Mouse (Mus musculus) ES-CJ7 (cell line): ENCODE measurements around the gene Tns4.

Experiments
- DNase-seq: peaks from one replicate; pipeline ENCODE4 v3.0.0; 2011; ENCODE audit warnings: low read depth, low spot score

The Tns4 gene

GRCm38 (mm10) chr11:99093740-99094139, 4.6 kb upstream of the Tns4 start:
- no peak for DNase-seq

DNA sequence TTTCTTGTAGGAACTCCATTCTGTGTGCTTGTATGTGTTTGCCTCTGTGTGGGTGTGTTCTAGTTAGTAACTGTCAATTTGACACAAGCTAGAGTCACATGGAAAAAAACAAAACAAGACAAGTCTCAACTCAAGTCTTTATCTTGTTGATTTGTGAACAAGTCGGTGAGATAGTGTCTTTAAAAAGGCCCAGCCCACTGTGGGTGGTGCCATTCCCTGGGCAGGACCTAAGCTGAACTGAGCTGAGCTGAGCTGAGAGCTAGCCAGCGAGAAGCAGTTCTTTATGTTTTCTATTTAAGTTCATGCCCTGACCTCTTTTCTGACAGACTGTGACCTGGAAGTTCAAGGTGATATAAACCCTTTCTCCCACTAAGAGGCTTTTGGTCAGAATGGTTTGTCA, 2.6 kb upstream of the Tns4 start:
- DNase-seq = peak; percentile 35

DNA sequence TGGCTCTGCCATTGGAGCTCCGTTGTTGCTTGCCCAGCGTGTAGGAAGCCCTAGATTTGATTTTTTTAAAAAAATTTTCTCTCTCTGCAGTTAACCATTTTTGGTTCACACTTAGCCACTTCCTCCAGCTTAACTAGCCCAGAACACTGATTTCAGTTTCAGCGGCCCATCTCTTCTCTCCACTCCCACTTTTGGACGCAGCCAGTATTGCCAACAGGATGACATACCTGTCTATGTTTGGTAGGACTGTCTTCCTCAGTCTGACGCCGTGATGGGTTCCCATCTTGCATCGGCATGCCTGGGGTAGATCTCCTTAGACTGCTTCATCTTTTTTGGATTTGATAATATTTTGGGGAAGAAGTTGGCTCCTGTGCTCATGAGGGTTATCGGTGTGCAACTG, 1.3 kb upstream of the Tns4 start:
- DNase-seq = peak; percentile 71

GRCm38 (mm10) chr11:99088486-99088885, 620 bp downstream of the Tns4 start:
- DNase-seq = no peak

DNA sequence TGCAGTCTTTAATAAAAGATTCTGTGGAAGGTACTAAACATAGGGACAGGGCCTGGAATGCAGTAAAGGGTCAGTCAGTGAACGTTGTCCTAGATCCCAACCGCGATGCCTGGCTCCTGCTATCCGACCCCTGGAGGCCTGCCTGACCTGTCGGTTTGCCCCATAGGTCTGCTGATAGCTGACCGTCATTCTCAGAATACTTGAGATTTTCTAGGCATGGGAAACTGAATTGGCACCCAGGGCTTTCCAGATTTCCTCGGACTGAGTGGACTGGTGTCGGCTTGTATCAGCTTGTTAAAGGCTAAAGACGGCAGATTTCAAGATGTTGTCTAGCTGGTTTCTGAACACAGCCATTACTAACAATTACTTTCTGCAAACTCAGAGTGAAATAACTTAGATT, 4.7 kb downstream of the Tns4 start:
- DNase-seq = no peak

- no peak for DNase-seq
These were observed 5.6 kb downstream of the Tns4 start for GRCm38 (mm10) chr11:99083516-99083915.

DNA sequence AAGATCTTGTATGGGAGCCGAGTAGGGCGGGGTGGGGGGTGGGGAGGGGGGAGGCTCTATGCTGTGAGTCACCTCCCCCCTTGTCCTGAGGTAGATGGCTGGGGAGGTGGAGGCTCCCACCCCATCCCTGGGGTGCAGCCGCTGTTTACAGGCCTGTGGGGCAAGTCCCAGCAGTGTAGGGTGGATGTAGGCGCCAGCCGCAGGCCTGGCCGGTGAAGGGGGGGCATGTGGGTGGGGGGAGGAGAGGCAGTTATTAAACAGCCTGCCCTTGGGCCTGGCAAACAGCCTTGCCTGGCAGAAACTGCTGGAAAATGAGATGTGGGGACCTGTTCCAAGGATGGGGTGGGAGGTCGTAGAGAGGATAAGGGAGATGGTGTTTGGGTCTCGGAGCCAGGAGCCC, 7.0 kb downstream of the Tns4 start:
- DNase-seq = no peak

DNA sequence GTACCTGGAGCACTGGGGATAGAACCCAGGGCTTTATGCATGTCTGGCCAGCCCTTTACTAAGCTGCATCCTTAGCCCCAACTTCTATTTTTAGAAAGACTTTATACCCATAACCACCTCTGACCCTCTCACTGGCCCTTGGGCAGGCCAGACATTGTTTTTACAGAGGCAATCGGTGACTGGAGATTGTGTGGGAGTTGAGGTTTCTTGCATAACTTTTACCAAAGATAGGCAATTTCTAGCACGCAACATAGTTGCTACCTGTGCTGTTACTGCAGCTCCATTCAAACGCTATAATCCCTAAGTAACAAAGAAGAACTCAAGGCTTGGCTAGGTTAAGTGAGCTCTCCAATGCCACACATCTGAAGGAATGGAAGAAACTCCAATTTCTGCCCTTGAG, 7.5 kb downstream of the Tns4 start:
- DNase-seq = no peak

DNA sequence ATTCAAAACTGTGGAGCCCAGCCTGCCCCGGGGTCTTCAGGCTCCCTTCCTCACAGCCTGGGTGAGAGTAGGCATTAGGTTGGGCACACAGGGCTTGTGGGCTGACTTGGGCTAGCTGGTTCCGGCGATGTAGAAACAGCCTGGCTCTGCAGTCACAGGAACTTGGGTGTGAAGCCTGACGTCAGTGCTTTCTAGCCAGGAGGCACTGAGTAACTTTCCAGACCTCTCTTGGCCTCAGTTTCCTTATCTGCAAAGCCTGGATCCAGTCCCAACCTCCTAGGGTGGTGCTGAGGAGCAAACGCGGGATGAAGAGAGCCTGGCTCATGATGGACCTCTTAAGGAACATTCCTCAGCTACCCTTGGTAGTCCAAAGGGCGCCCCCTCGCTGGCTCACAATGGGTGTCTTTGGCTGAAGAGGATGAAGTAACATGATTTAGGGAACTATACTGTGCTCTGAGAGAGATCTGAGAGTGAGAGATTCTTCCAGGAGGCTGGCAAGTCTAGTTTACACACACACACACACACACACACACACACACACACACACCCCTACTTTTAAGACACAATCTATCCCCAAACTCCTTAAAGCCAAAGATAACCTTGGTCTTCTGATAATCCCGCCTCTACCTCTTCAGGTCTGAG, 8.1 kb downstream of the Tns4 start:
- no peak for DNase-seq

DNA sequence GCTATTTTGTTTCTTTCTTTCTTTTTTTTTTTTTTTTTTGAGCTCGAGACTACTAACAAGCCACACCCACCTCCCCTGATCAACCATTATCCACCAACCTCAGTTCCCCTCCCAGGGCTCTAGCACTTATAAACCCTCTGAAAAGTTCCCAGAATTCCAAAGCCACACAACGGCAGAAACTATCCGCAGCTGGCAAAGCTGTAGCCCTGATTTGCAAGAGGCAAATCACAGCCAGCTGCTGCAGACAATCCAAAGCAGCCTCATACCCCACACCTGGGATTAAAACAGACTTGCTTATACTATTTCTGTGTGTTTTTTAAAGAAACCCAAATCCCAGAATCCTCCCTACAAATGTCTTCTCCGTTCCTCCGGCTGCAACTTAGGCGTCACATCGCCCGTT, 11.2 kb downstream of the Tns4 start:
- DNase-seq = no peak

DNA sequence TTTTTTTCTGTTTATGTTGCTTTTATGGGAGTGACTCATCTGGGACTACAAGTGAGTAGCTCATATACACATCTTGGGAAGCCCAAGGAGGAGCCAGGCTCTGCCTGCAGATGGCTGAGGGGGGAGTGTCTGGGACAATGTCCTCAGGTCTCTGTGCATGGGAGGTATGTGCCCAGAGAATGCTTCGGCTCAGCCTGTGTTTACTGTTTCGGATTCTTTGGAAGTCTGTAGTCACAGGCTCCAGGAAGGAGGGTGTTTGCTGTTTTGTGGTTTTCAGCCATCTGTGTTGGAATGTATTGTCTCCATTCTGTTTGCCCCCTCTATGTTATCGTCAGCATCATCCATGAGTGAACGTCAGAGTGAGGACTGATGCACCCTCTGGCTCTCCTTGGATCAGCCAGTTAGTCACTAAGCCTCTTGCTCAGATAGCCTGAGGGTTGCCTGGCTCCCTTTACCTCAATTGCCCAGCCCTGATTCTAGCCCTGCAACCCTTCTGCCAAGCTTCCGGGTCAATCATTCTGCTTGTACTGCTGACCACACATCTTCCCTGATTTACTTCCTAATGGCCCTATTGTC, 12.3 kb downstream of the Tns4 start:
- DNase-seq = no peak

DNA sequence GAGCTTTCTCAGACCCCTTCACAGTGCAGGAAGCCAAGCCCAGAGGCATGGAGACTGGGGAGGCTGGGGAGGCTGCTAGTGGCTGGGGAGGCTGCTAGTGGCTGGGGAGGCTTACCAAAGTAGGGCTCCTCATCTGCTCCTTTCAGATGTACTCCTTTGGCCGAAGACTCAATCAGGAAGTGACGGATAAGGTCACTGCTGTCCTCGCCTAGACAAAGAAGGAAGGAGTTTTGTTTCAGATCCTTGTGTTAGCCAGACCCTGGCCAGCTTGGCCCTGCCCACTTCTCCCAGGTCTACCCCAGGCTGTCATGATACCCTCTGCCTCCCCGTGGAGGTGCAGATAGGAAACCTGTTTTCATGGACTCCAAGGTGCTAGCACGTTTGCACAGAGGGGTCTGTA, 15.3 kb downstream of the Tns4 start:
- DNase-seq = no peak

DNA sequence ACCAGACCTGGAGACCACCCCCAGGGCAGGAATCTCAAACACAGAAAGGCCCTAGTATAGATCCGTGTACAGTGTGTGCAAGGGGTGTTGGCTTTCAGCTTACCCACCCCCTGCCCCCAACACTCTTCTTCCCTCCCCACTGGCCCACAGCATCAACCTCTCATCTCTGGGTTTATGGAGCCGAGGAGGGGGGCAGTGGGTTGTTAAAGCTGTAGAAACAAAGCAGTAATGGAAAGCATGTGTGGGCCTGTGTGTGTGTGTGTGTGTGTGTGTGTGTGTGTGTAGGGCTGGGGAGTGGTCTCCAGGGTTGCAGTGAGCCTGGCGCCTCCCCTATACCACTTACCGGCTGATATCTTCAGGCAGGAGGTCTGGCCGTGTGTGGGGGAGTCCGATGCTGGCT, 17.2 kb downstream of the Tns4 start:
- DNase-seq = no peak

DNA sequence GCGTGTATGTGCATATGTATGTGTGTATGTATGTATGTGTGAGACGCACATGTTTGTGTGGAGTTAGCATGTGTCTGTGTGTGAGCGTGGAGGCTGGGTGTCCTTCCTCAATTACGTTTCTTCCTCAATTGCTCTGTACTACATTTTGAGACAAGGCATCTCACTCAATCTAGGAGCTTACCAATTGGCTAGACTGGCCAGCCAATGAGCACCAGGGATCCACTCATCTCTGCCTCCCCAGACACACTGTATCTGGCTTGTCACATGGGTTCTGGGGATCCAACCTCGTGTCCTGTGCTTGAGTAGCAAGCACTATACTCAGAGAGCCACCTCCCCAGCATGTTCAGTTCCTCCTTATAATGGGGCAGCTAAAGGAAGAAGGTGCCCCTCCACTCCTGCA, 20.7 kb downstream of the Tns4 start:
- DNase-seq = no peak

GRCm38 (mm10) chr11:99067591-99067990, 21.5 kb downstream of the Tns4 start:
- no peak for DNase-seq

DNA sequence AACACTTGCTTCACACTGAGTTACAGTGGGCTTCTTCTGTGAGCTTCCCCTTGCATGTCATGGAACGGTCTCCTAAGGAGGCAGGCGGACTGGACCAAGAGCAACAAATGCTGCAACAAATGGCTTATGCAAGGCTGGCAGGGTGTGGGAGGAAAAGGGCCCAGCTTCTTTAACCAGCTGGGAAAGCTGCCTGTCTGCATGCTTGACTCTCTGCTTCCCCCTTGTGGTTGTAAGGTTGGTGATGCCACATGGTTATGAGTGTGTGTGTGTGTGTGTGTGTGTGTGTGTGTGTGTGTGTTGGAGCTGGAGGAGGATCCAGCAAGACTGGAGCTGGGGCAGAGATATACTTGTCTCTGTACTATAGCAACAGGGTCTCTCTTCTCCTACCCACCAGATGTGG, 23.1 kb downstream of the Tns4 start:
- peak; percentile 92 for DNase-seq

GRCm38 (mm10) chr11:99065353-99065752, 23.8 kb downstream of the Tns4 start:
- DNase-seq = peak; percentile 60

DNA sequence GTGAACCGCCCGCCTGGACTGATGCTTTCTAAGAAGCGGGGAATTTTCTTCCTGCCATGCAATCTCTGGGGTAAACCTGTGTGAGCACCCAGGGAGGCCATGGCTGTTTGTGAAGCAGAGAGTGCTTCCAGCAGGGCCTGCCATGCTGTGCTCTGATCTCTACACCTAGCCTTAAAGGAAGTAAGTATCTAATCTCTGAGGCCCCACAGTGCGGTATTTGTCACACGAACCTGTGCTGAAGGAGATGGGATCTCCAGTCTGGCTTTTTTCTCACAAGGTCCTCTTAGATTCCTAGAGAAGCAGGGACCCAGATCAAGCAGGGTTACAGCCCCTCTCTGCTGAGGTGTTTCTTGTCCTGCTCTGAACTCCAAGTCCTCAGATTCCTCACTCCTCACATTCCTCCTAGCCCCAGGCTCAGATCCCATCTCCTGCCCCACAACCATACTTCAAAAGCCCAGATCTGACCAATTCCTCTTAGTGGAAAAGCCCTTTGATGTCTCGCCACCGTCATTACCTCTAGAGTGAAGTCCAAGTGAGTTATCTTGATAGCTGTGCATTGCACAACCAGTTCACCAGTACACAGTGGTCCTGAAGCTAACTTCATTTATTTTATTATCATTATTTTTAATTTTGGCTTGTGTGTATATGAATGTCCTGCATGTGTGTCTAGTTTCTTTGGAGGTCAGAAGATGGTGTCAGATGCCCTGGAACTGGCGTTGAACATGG, 25.5 kb downstream of the Tns4 start:
- no peak for DNase-seq

- no peak for DNase-seq
These were observed 26.4 kb downstream of the Tns4 start for GRCm38 (mm10) chr11:99062661-99063060.

DNA sequence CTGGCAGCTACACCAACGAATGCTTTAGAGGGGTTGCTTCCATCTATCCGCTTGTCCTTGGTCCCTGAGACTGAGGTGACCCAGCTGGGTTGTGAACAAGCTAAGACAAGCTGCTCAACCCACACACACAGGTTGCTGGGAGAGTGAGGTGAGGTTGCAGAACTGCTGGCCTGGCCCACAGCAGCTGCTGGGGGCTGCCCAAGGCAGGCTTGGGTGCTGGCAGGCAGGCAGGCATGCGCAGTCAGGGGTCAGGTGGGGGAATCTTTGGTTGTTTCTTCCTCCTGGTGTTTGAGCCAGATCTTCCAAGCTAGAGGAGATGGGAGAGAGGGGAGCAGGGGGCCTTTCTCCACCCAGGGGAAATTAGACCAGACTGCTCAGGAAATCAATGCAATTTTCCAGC, 28.7 kb downstream of the Tns4 start:
- DNase-seq = no peak

DNA sequence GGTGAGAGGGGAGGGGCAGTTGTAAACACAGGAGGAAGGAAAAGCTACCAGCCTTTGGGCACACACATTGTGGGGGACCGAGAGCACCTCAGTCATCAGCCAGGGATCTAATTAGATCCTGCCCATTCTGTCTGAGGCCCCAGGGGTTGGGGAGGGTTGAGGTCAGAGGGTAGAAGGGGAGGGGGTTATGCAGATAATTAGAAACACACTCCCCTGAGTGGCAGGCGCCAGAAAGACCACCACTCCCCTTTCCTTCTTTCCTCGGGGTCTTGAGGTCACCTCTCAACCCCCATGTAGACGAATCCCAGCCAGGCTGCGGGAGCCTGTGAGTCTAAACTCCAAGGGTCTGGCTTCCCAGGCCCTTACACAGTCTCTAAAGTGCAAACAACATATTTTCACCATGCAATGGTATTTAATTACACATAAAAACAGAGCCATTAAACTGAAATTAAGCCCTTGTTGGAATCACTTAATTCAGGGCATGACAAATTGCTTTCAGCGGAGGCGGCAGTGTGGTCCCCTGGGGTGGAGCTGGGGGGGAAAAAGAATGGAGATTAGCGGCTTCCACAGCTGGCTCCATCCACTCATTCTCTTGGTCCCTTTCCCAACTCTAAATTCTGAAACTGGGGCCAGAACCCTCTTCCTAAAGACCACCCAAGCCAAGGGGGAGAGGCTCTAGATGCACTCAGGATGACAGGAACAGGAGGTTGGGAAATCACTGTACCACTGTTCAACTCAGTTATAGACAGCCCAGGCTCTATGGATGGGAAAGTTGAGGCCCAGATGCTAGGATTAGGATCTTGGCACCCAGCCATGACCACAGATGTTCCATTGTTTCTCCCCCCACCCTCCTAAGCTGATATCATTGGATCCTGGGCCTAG, 33.3 kb downstream of the Tns4 start:
- DNase-seq = no peak

DNA sequence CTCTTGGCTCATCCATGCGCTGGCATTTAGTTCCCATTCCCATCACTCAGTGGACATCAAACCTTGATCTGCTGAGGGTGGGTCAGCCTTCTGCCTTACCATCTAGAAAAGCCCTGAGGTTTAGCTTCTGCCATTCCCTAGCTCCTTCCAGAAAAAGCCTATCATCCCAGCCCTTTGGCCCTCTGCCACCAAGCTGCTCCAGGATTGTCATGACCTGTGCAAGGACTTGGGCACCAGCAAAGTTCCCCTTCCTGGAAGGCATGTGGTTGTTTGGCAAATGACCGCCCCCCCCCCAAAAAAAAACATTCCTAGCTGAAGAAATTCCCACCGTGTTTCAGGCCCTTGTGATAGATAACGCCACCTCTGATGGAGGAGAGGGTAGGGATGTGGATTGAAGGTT, 34.0 kb downstream of the Tns4 start:
- DNase-seq = no peak
